ENCODE assay signal across 23 mouse cellular contexts in the genomic region with DNA sequence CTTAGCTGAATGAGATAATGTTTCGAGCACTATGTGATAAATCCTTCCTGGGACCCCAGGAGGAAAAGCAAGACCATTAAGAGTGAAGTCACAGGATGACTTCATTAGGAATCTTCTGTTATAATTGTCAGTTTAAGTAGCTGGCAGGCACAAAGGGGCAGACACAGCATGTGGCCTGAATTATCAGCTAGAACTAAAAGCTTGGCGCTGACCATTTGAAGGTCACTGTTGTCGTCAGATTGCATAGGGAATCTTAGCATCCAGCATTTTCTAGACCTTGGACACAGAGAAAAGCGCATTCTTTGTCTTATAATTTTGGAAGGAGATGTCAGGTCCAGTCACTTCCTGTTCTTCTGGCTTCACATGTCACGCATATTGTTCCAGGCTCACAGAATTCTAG.
"Had no signal": no experiment of that assay in that cellular context is flagged by ENCODE, and none has a peak within 500 bp of the region (broad histone marks: within the 10 kb centered on the region; RNA-seq: fewer than 3 reads in every experiment).

No protein-coding gene starts in this region.

- H3K36me3 ChIP-seq: heart, embryonic 13.5 days; heart, embryonic 15.5 days; hindbrain, embryonic 10.5 days; hindbrain, embryonic 12.5 days; intestine, embryonic 15.5 days; limb, embryonic 10.5 days; limb, embryonic 12.5 days; liver, embryonic 13.5 days; liver, embryonic 15.5 days had no signal

- DNase-seq: gastrocnemius, adult 2 months; gastrocnemius, postnatal 10 days; gastrocnemius, postnatal 25 days; heart, adult 18-20 months; heart, postnatal 4 days; kidney, adult 18-20 months; kidney, adult 8-10 months; kidney, postnatal 10 days; kidney, postnatal 25 days; kidney, postnatal 4 days; liver; liver, embryonic 13.5 days had no signal

- H3K27me3 ChIP-seq: heart, embryonic 13.5 days; heart, embryonic 15.5 days; hindbrain, embryonic 12.5 days; intestine, embryonic 15.5 days; limb, embryonic 12.5 days; liver, embryonic 13.5 days; liver, embryonic 15.5 days had no signal

- H3K9me3 ChIP-seq: heart, embryonic 13.5 days; heart, embryonic 15.5 days; hindbrain, embryonic 10.5 days; hindbrain, embryonic 12.5 days; intestine, embryonic 15.5 days; limb, embryonic 10.5 days; limb, embryonic 12.5 days; liver, embryonic 13.5 days; liver, embryonic 15.5 days had no signal

- H3K4me1 ChIP-seq: hindbrain, embryonic 12.5 days; intestine, embryonic 15.5 days; limb, embryonic 10.5 days; limb, embryonic 12.5 days; liver, embryonic 15.5 days had no signal

- H3K4me3 ChIP-seq: gastrocnemius, adult 2 months; heart, embryonic 13.5 days; heart, embryonic 15.5 days; hindbrain, embryonic 10.5 days; hindbrain, embryonic 12.5 days; intestine, embryonic 15.5 days; layer of hippocampus, adult 2 months; left cerebral cortex, adult 2 months; limb, embryonic 10.5 days; limb, embryonic 12.5 days; liver, embryonic 13.5 days; liver, embryonic 15.5 days had no signal

- H3K27ac ChIP-seq: gastrocnemius, adult 2 months; heart, embryonic 13.5 days; heart, embryonic 15.5 days; hindbrain, embryonic 10.5 days; hindbrain, embryonic 12.5 days; hindbrain, embryonic 14.5 days; intestine, embryonic 15.5 days; layer of hippocampus, adult 2 months; left cerebral cortex, adult 2 months; limb, embryonic 10.5 days; limb, embryonic 12.5 days; liver, embryonic 13.5 days; liver, embryonic 15.5 days had no signal
